Mouse (Mus musculus) hindbrain, embryonic 16.5 days (tissue): Measurements from ENCODE around the gene Apoa1. TPM values are rescaled to one million over a fixed set of nuclear protein-coding genes. Genes with fewer than 3 reads are reported as not detected.

ENCODE experiments used
- ATAC-seq: fragments of 200-750 bp; cut with Nextera tagmentation; 2 replicates; pipeline ENCODE4 v1.8.0; 2017; ENCODE audit warnings: moderate TSS enrichment, moderate library complexity
- H3K27ac ChIP-seq: fragments of 300-500 bp; sonication (generic); 2 replicates; pipeline ENCODE4 v1.5.1; 2014; ENCODE audit warnings: low read depth, mild to moderate bottlenecking, control low read depth, low read length, moderate library complexity
- H3K27me3 ChIP-seq: fragments of 300-500 bp; sonication (generic); replicated peaks from 2 replicates; pipeline ENCODE4 v1.6.1; 2014; ENCODE audit warnings: low read length; ENCODE audit not compliant: control insufficient read depth, insufficient read depth
- H3K36me3 ChIP-seq: fragments of 300-500 bp; sonication (generic); 2 replicates; pipeline ENCODE4 v1.6.1; 2014; ENCODE audit warnings: mild to moderate bottlenecking, low read length, moderate library complexity, mixed read lengths; ENCODE audit not compliant: control insufficient read depth, insufficient read depth
- H3K4me1 ChIP-seq: fragments of 300-500 bp; sonication (generic); 2 replicates; pipeline ENCODE4 v1.6.1; 2014; ENCODE audit warnings: low read depth, low read length; ENCODE audit not compliant: control insufficient read depth, insufficient read depth
- H3K4me2 ChIP-seq: fragments of 300-500 bp; sonication (generic); 2 replicates; pipeline ENCODE4 v1.6.1; 2014; ENCODE audit warnings: mild to moderate bottlenecking, low read length, control low read depth, moderate library complexity
- H3K4me3 ChIP-seq: fragments of 300-500 bp; sonication (generic); 2 replicates; pipeline ENCODE4 v1.5.1; 2014; ENCODE audit warnings: mild to moderate bottlenecking, low read length, control low read depth, moderate library complexity
- H3K9ac ChIP-seq: fragments of 300-500 bp; sonication (generic); 2 replicates; pipeline ENCODE4 v1.6.1; 2014; ENCODE audit warnings: low read depth, mild to moderate bottlenecking, control low read depth, low read length, moderate library complexity
- H3K9me3 ChIP-seq: fragments of 300-500 bp; sonication (generic); 2 replicates; pipeline ENCODE4 v1.6.1; 2014; ENCODE audit warnings: mild to moderate bottlenecking, low read length, moderate library complexity; ENCODE audit not compliant: control insufficient read depth
- WGBS: fragments of 180-500 bp; shearing (Covaris S2); extraction: QIAGEN DNeasy Blood & Tissue Kit; methylation state at CpG from one replicate; pipeline ENCODE4 v1.1.7; 2014; 5-methylcytosine and 5-hydroxymethylcytosine counted together
- polyA plus RNA-seq: library from polyadenylated mRNA; unstranded; fragments of >200 nt; fragmentation: Nextera tagmentation; extraction: Ambion mirVana; gene quantifications from 2 replicates; pipeline ENCODE4 v1.2.1, GENCODE M21; 2015

The Apoa1 gene
- polyA plus RNA-seq, 1 experiment from 2014 or later: 4.1 TPM

- Histone ChIP-seq H3K9ac (no peak within 1 kb of the TSS), H3K27me3 (peaks cover 3% of the 10 kb centered on the region), H3K4me2 (no peak within 1 kb of the TSS), H3K27ac (no peak within 1 kb of the TSS), H3K4me3 (no peak within 1 kb of the TSS), H3K9me3 (no peaks in the 10 kb centered on the region), H3K36me3 (no peaks in the 10 kb centered on the region), H3K4me1 (no peaks in the 10 kb centered on the region)
- no peak for ATAC-seq
- WGBS: 64% methylated on average over 7 of the region's 7 CpGs
Measured at GRCm38 (mm10) chr9:46268343-46268873, 40.0 kb downstream of the Apoa1 start, which contains the start of gene Apoa5. Gene Apoa5, plus strand, starts transcription at chr9:46268633.

- 85% methylated on average over 5 of the region's 5 CpGs for WGBS
- Histone ChIP-seq H3K36me3 (no peaks in the 10 kb centered on the region), H3K4me2 (no peak overlapping the region), H3K4me3 (no peak overlapping the region), H3K9me3 (no peaks in the 10 kb centered on the region), H3K27ac (no peak overlapping the region), H3K27me3 (peaks cover 3% of the 10 kb centered on the region), H3K9ac (no peak overlapping the region), H3K4me1 (peaks cover 6% of the 10 kb centered on the region)
- no peak for ATAC-seq
Measured at GRCm38 (mm10) chr9:46269125-46269524, 40.7 kb downstream of the Apoa1 start.

- H3K9ac ChIP-seq: no peak overlapping the region
Measured at GRCm38 (mm10) chr9:46270782-46271181, 42.4 kb downstream of the Apoa1 start.

GRCm38 (mm10) chr9:46272070-46272469, 43.7 kb downstream of the Apoa1 start:
- ATAC-seq: no peak
- H3K27me3 ChIP-seq: peaks cover 3% of the 10 kb centered on the region
- no peak overlapping the region for H3K27ac ChIP-seq
- H3K4me1 ChIP-seq: peaks cover 6% of the 10 kb centered on the region
- H3K4me3 ChIP-seq: no peak overlapping the region
- H3K9ac ChIP-seq: no peak overlapping the region
- H3K4me2 ChIP-seq: no peak overlapping the region
- H3K36me3 ChIP-seq: peaks cover 17% of the 10 kb centered on the region
- 89% methylated on average over 9 of the region's 9 CpGs for WGBS
- no peaks in the 10 kb centered on the region for H3K9me3 ChIP-seq

More at GRCm38 (mm10) chr9:46270782-46271181, 42.4 kb downstream of the Apoa1 start:
- Histone ChIP-seq H3K9me3 (no peaks in the 10 kb centered on the region), H3K36me3 (peaks cover 7% of the 10 kb centered on the region), H3K4me1 (peaks cover 6% of the 10 kb centered on the region), H3K27ac (no peak overlapping the region), H3K4me2 (no peak overlapping the region), H3K27me3 (peaks cover 3% of the 10 kb centered on the region), H3K4me3 (no peak overlapping the region)
- ATAC-seq: no peak
- WGBS: 87% methylated on average over 4 of the region's 4 CpGs

GRCm38 (mm10) chr9:46272677-46273454, 44.5 kb downstream of the Apoa1 start, which contains the start of gene Zpr1:
Gene Zpr1, plus strand, starts transcription at chr9:46273064.
- peaks cover 20% of the 10 kb centered on the region for H3K36me3 ChIP-seq
- H3K4me2 ChIP-seq: peak within 1 kb of the TSS; percentile 92
- peaks cover 6% of the 10 kb centered on the region for H3K4me1 ChIP-seq
- no peaks in the 10 kb centered on the region for H3K9me3 ChIP-seq
- peak; percentile 98 for ATAC-seq
- peaks cover 3% of the 10 kb centered on the region for H3K27me3 ChIP-seq
- peak within 1 kb of the TSS; percentile 21; the same call in 1 of the 2 replicates for H3K27ac ChIP-seq
- WGBS: 6% methylated on average over 45 of the region's 45 CpGs
- H3K4me3 ChIP-seq: peak within 1 kb of the TSS; percentile 69
- peak within 1 kb of the TSS; percentile 72 for H3K9ac ChIP-seq

GRCm38 (mm10) chr9:46274494-46274893, 46.1 kb downstream of the Apoa1 start:
- no peak overlapping the region for H3K4me2 ChIP-seq
- ATAC-seq: no peak
- H3K9me3 ChIP-seq: no peaks in the 10 kb centered on the region
- WGBS: 92% methylated on average over 9 of the region's 9 CpGs
- no peak overlapping the region for H3K4me3 ChIP-seq
- H3K27me3 ChIP-seq: peaks cover 3% of the 10 kb centered on the region
- no peak overlapping the region for H3K9ac ChIP-seq
- no peak overlapping the region for H3K27ac ChIP-seq
- peaks cover 6% of the 10 kb centered on the region for H3K4me1 ChIP-seq
- H3K36me3 ChIP-seq: peaks cover 28% of the 10 kb centered on the region

Other genes starting within 250 kb of the Apoa1 start
- gene Pafah1b2, start 215.9 kb upstream of the Apoa1 start, polyA plus RNA-seq: 263 and 279 TPM in 2 replicates
- gene Sik3, start 215.8 kb upstream of the Apoa1 start, polyA plus RNA-seq: 5.2 and 5.7 TPM in 2 replicates
- gene Apoc3, start 7.1 kb downstream of the Apoa1 start, polyA plus RNA-seq: not detected in 2 replicates
- gene Apoa4, start 12.1 kb downstream of the Apoa1 start, polyA plus RNA-seq: not detected in 2 replicates
- gene Apoa5, start 40.1 kb downstream of the Apoa1 start, polyA plus RNA-seq: not detected in 2 replicates
- 57.8 TPM in 2 replicates for gene Zpr1, start 44.5 kb downstream of the Apoa1 start, polyA plus RNA-seq
- 15.1 and 17.1 TPM in 2 replicates for gene Bud13, start 54.4 kb downstream of the Apoa1 start, polyA plus RNA-seq
- not detected in 2 replicates for gene 4931429L15Rik, start 91.4 kb downstream of the Apoa1 start, polyA plus RNA-seq